Mouse (Mus musculus) ES-E14 (cell line): Measurements from ENCODE around the gene Gm28053. TPM values are rescaled to one million over a fixed set of nuclear protein-coding genes. Genes with fewer than 3 reads are reported as not detected.
"Not testable (repeated sequence)": the region's sequence is repeated elsewhere in the genome, so short reads cannot be mapped to it uniquely, and the experiment has no call there.

Experiments used
- DNase-seq: peaks from one replicate; pipeline ENCODE4 v3.0.0-alpha.2; 2013; ENCODE audit warnings: low read depth, low spot score
- H3K27ac ChIP-seq: 2 replicates; pipeline ENCODE4 v1.5.1; 2012; ENCODE audit warnings: low read depth, mild to moderate bottlenecking, low read length, moderate library complexity, mixed read lengths; ENCODE audit not compliant: poor library complexity, insufficient read depth, severe bottlenecking
- H3K36me3 ChIP-seq: 2 replicates; pipeline ENCODE4 v1.6.1; 2012; ENCODE audit warnings: mild to moderate bottlenecking, low read length, moderate library complexity, mixed read lengths; ENCODE audit not compliant: control insufficient read depth, poor library complexity, insufficient read depth, severe bottlenecking
- H3K4me1 ChIP-seq, 2 experiments: fragments of 150-350 bp in 1 of 2; sonication (generic) in 1 of 2; 2 replicates each; pipeline ENCODE4 v1.6.1; 2012; ENCODE audit warnings: low read length in 2 of 2, mild to moderate bottlenecking in 1 of 2, mixed read lengths in 1 of 2; ENCODE audit not compliant: control insufficient read depth in 2 of 2, insufficient read depth in 2 of 2, poor library complexity in 1 of 2
- H3K4me3 ChIP-seq, 2 experiments: fragments of 150-350 bp in 1 of 2; sonication (generic) in 1 of 2; 2 replicates each; pipeline ENCODE4 v1.5.1; 2012; ENCODE audit warnings: low read length in 2 of 2, low read depth in 1 of 2, mild to moderate bottlenecking in 1 of 2, mixed read lengths in 1 of 2; ENCODE audit not compliant: insufficient read depth in 1 of 2, poor library complexity in 1 of 2, severe bottlenecking in 1 of 2
- H3K9ac ChIP-seq: 2 replicates; pipeline ENCODE4 v1.6.1; 2012; ENCODE audit warnings: low read depth, mild to moderate bottlenecking, low read length, mixed read lengths; ENCODE audit not compliant: poor library complexity, insufficient read depth, severe bottlenecking
- H3K9me3 ChIP-seq: fragments of 150-350 bp; sonication (generic); 2 replicates; pipeline ENCODE4 v1.6.1; 2012; ENCODE audit warnings: low read depth, mild to moderate bottlenecking, low read length; ENCODE audit not compliant: control insufficient read depth, insufficient read depth
- CHD2 ChIP-seq: IDR thresholded peaks from 2 replicates; pipeline ENCODE4 v1.6.1; 2014; ENCODE audit warnings: mild to moderate bottlenecking, low read depth, low read length, inconsistent platforms
- HCFC1 ChIP-seq: IDR thresholded peaks from 2 replicates; pipeline ENCODE4 v1.6.1; 2012; ENCODE audit warnings: low read length, inconsistent platforms, borderline replicate concordance; ENCODE audit not compliant: insufficient read depth
- MAFK ChIP-seq: IDR thresholded peaks from 2 replicates; pipeline ENCODE4 v1.6.1; 2014; ENCODE audit warnings: mild to moderate bottlenecking, low read depth, low read length, inconsistent platforms; ENCODE audit not compliant: insufficient read depth
- ZC3H11A ChIP-seq: IDR thresholded peaks from 2 replicates; pipeline ENCODE4 v1.6.1; 2012; ENCODE audit warnings: low read depth, mild to moderate bottlenecking, inconsistent platforms, low read length, borderline replicate concordance
- ZNF384 ChIP-seq: IDR thresholded peaks from 2 replicates; pipeline ENCODE4 v1.6.1; 2012; ENCODE audit warnings: low read depth, low read length, inconsistent platforms
- in situ Hi-C, 2 experiments: fragments of 600-800 bp; cut with MboI; formaldehyde crosslinking; loops; one replicate each; pipeline ENCODE4 v1.15.1; 2025; ENCODE audit warnings: low sequenced_read_pairs in 2 of 2, inconsistent platforms in 1 of 2; ENCODE audit not compliant: unreplicated experiment in 2 of 2
- total RNA-seq: library from RNA; depleted of rRNA; stranded (reverse); fragments of 300-350 nt; gene quantifications from 2 replicates; pipeline ENCODE4 v1.2.3, GENCODE M21; 2012

Gene Gm28053
- total RNA-seq, 1 experiment = not detected

- H3K4me1 ChIP-seq = peaks cover 4 to 14% of the 10 kb centered on the region in 2 experiments
- DNase-seq = no peak
- H3K27ac ChIP-seq = no peak overlapping the region
- H3K4me3 ChIP-seq = no peak overlapping the region
- H3K36me3 ChIP-seq = no peaks in the 10 kb centered on the region
- no peaks in the 10 kb centered on the region for H3K9me3 ChIP-seq
- no peak overlapping the region for H3K9ac ChIP-seq
- in situ Hi-C loops = no loop called here
- TF ChIP-seq ZNF384 (no peak), MAFK (no peak), HCFC1 (no peak), CHD2 (no peak), ZC3H11A (no peak)
These were observed 38.7 kb upstream of the Gm28053 start for GRCm38 (mm10) chr6:48679701-48680100.

- no peak overlapping the region for H3K27ac ChIP-seq
- in situ Hi-C loops = no loop called here
- no peaks in the 10 kb centered on the region for H3K9me3 ChIP-seq
- TF ChIP-seq HCFC1 (no peak), CHD2 (no peak), ZC3H11A (no peak), MAFK (no peak), ZNF384 (no peak)
- no peak for DNase-seq
- no peak overlapping the region for H3K4me3 ChIP-seq
- H3K4me1 ChIP-seq = peaks cover 4 to 10% of the 10 kb centered on the region in 2 experiments
- no peak overlapping the region for H3K9ac ChIP-seq
- H3K36me3 ChIP-seq = no peaks in the 10 kb centered on the region
These were observed 38.0 kb upstream of the Gm28053 start for GRCm38 (mm10) chr6:48680421-48680820.

GRCm38 (mm10) chr6:48681472-48682090 is 36.8 kb upstream of the Gm28053 start:
- in situ Hi-C loops = no loop called here
- H3K4me1 ChIP-seq = peaks cover 4 to 8% of the 10 kb centered on the region in 2 experiments
- no peak for DNase-seq
- no peak overlapping the region for H3K27ac ChIP-seq
- no peak overlapping the region for H3K9ac ChIP-seq
- TF ChIP-seq MAFK (no peak), ZNF384 (no peak), CHD2 (no peak), ZC3H11A (no peak), HCFC1 (no peak)
- no peaks in the 10 kb centered on the region for H3K9me3 ChIP-seq
- H3K4me3 ChIP-seq = no peak overlapping the region
- no peaks in the 10 kb centered on the region for H3K36me3 ChIP-seq

GRCm38 (mm10) chr6:48682271-48682670 is 36.1 kb upstream of the Gm28053 start:
- H3K27ac ChIP-seq = no peak overlapping the region
- TF ChIP-seq MAFK (no peak), ZC3H11A (no peak), HCFC1 (no peak), CHD2 (no peak), ZNF384 (no peak)
- no peaks in the 10 kb centered on the region for H3K9me3 ChIP-seq
- no peaks in the 10 kb centered on the region for H3K36me3 ChIP-seq
- peaks cover under 1 to 4% of the 10 kb centered on the region in 2 experiments; a peak in 3 of 4 replicates for H3K4me1 ChIP-seq
- no peak overlapping the region for H3K9ac ChIP-seq
- no peak overlapping the region for H3K4me3 ChIP-seq
- no peak for DNase-seq
- in situ Hi-C loops = no loop called here

GRCm38 (mm10) chr6:48683263-48683821 is 35.1 kb upstream of the Gm28053 start:
- in situ Hi-C loops, H3K27ac ChIP-seq: not testable (repeated sequence)

More at GRCm38 (mm10) chr6:48683263-48683821, 35.1 kb upstream of the Gm28053 start:
- H3K36me3 ChIP-seq, H3K4me1 ChIP-seq, H3K4me3 ChIP-seq, DNase-seq, H3K9me3 ChIP-seq, H3K9ac ChIP-seq: not testable (repeated sequence)
